Mouse (Mus musculus) kidney, adult 18-20 months (tissue): ENCODE results near the gene Ppm1l.

Experiments
- DNase-seq: peaks from one replicate; pipeline ENCODE4 v3.0.0; 2021

Gene Ppm1l

DNA sequence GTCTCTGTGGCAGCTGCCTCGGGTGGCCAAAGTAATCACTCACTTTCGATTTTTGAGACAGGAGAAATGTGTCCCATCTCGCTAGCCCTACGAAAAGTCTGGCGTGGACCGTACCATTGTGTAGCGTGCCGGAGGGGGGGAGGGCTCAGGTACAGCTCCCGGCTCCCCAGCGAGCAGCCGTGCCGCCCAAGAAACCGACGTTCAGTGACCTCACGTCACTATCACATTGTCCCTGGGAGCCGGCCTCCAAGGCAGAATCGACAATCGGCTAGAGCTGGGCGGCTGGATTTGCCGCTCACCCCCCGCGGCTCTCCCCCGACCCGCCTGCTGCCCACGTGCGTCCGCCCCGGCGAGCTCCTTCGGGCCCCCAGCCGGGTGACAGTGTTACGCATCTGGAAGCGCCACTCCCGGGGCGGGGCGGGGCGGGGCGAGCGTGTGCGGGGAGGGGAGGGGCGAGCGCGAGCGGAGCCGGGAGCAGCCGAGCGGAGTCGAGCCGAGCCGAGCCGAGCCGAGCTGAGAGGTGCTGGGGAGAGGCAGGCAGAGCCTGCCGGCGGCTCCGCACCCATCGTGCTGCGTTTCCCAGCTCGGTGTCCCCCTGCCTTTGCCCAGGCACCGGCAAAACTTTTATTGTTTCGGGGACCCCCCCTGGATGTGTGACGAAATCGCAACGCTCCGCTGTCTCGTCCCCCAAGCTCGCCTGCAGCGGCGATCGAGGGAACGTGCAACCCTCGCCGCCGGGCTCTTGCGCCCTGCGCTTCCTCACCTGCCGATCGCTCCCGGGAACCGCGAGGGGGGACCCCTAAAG, at the start of gene Ppm1l:
TSS of gene Ppm1l (plus strand) at position 471 of the 805 bp plus-strand sequence.
- peak; percentile 94 for DNase-seq

- DNase-seq: no peak
These were observed 44.8 kb upstream of the Ppm1l start for GRCm38 (mm10) chr3:69271812-69272211.

DNA sequence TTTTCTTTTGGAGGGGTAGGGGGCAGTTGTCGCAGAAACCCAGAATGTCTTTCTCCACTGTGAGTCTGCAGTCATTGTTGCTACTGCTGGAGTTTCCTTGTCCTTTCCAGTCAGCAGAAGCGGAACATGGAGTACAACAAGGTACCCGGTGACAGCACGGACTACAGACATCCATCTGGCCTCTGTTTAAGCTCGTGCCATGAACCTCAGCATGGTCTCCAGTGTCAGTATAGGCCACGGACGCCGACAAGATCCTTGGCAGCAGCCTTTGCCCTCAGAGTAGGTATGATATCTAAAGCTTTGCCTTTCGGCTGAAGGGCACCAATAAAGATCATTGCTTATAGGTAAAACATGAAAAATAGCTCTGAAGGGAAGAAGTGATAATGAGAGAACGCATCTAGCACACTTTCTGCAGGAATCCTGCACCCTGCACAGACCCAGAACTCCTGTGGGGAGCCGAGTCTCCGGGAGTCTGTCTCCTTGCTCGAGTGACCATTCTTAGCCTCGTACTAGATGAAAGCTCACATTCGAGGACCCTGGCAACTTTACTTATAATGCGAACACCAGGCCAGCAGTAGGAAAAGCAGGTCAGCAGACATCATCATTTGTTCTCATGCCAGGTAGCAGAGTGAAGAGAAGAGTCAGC, 42.5 kb upstream of the Ppm1l start:
- no peak for DNase-seq

DNA sequence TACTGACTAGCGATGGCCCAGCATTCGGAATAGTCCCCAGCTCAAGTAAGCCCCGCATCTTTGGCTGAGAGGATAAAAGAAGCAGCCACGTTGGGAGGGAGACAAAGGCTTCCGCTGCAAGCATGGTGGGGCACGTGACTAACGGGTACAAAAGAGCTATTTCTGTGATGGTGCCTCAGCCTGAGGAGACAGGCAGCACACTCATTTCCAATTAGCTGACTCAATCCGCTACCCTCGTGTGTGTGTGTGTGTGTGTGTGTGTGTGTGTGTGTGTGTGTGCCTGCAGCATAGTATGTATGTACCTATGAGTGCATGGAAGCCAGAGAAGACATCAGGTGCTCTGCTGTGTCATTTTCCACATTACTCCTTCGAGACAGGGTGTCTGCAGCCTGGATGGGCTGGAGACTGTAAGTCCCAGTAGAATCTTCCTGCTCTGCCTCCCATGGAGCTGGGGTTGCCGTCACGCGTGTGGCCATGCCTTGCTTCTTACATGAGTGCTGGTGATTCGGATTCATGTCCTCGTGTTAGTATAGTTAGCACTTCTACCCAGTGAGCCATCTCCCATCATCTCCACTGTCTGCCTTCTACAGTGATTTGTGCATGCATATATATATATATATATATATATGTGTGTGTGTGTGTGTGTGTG, 41.9 kb upstream of the Ppm1l start:
- no peak for DNase-seq

- DNase-seq: no peak
These were observed 38.0 kb upstream of the Ppm1l start for GRCm38 (mm10) chr3:69278648-69279047.

DNA sequence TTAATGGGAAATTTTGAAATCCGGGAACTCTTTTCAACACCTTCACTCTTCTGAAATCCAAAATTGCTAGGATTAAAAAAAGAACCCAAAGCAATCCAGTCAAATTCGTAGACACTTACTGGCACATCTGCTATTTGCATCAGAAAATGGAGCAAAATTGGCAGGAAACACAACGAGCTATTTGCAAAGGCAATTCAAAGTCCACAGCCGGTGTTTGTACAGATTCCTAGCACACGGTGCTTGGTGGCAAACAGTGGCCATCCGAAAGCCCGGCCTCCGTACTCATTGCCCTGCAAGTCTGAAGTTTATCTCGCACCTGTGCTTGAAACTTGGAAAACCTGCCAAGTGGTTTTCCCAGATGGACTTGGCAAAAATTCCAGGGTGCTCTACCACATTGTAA, 34.3 kb upstream of the Ppm1l start:
- peak; percentile 17 for DNase-seq

DNA sequence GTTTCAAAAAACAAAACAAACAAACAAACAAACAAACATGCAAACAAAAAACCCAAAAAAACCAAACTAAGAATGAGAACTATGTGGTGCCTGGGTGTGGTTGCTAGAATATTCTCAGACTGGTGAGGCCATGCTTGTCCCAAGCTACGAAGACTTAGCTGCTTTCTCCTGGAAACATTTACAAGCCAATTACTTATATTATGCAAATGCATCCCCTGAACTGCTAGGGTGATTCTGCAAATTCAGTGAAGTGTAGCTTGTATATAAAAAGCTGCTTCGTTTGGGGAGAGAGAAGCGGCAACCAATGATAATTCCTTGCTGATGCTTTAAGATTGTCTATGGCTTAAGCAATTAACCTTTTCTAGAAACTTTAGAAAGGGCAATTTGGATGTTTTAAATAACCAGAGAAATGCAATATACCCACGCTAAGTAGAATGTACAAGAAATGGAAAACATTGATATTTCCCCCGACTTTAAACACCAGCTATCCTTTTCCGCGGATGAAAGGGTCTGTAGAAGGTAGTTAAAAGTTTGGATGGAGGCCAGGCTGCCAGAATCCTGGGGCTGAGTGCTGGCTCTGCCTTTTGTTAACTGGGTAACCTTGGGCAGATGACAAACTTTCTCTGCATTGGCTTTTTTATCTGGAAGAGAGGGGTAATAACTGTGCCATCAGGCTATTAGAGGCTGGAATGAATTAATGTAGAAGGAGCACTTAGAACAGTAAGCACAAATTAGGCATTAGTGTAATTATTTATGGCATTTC, 33.4 kb upstream of the Ppm1l start:
- DNase-seq: no peak

- no peak for DNase-seq
These were observed 26.8 kb upstream of the Ppm1l start for GRCm38 (mm10) chr3:69289833-69290232.

GRCm38 (mm10) chr3:69290294-69290693, 26.4 kb upstream of the Ppm1l start:
- peak; percentile 57 for DNase-seq

GRCm38 (mm10) chr3:69290844-69291243, 25.8 kb upstream of the Ppm1l start:
- DNase-seq: no peak

GRCm38 (mm10) chr3:69292628-69293027, 24.0 kb upstream of the Ppm1l start:
- DNase-seq: peak; percentile 26

DNA sequence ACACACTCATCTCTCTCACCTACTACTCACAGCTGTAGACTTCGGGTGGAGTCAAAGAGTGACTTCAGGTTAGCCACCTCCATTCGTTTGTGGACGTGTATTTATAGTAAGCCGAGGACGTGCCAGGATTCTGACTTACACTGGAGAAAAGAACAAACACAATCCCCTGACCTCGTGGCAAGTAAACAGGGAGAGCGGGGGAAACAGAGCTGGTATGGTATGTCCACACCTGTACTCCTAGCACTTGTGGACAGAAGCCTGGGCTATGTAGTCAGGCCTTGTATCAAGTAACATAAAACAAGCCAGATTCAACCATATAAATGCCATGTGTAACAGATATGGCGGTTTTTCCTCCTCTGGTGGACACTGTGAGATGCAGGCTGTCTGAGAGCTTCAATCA, 20.4 kb upstream of the Ppm1l start:
- DNase-seq: no peak

DNA sequence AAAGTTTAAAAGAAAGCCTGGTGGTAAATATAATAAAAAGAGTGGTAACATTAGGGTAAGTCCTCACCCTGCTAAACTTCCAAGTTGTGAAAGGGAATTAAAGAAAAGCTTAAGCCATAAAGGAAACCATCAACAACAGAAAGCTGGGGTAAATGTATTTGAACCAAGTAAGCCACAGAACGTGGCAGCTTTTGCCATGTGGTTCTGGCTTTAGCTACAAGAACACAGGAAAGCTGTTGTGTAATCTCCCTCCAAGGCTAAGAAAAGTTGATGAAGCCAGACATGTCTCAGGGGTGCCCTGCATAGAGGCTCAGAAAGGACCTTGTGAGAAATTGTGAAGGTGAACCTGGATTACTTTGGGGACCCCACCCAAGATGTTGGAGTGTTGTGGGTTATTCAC, 16.5 kb upstream of the Ppm1l start:
- DNase-seq: no peak

GRCm38 (mm10) chr3:69315810-69316390, 761 bp upstream of the Ppm1l start:
- no peak for DNase-seq

DNA sequence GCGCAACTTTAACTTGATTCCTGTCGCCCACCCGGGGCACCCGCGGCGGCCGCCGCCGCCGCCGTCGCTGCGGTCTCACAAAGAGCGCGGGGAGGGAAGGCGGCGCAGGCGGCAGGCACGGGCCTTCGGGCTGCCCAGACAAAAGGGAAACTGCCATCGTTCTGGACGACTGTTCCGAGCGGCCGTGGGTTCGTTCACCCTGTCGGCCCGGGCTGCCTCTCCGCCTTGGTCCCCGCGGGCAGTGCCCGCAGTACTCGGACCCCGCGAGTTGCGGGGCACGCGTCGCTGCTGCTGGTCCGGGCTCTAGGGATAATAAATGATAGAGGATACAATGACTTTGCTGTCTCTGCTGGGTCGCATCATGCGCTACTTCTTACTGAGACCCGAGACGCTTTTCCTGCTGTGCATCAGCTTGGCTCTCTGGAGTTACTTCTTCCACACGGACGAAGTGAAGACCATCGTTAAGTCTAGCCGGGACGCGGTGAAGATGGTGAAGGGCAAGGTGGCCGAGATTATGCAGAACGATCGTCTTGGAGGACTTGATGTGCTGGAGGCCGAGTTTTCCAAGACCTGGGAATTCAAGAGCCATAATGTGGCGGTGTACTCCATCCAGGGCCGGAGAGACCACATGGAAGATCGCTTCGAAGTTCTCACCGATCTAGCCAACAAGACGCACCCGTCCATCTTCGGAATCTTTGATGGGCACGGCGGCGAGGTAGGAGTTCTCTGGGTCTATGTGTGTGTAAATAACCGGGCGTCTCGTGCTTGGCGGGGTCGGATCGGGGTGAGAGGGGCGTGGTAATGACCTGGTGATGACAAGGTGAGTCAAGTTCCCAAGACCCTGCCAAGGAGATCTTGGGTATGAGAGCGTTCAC, 827 bp downstream of the Ppm1l start:
- peak; percentile 47 for DNase-seq

DNA sequence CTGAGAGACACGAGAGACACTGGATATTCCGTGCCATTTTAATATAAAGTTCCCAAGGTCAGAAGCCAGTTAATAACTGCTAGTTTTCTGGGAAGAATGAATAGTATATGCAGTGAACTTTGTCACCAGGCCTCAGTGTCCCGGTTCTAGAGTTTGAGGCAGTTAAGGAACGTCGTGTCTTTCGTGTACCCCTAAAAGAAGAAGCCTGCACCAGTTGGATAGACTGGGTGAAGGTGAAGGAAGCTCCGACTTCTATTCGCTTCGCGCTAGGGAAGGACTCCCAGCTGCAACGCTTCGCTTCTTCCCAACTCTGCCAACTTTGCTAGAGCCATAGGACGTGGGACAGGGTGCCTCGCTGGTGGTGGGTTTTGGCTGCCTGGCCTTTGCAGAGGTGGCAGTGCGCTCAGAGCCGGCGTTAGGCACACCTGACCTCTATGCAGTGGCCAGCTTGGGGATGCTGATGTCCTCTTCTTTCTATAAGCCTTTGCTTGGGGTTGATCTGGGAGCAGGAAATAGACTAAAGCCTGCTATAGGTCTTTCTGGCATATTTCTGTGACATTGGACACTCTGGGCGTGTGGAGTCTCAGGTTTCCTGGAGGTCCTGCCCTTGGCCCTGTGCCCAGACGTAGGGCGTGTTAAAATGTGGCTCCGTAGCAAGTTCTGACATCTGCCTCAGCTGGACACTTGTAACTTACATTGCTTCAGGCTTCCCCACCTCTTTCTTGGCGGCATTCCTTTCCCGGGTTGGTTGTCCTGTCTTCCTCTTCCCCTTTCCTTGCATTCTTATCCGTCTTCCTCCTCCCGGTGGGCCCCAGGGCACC, 1.7 kb downstream of the Ppm1l start:
- DNase-seq: peak; percentile 48

- no peak for DNase-seq
These were observed 2.5 kb downstream of the Ppm1l start for GRCm38 (mm10) chr3:69319061-69319720.

- no peak for DNase-seq
These were observed 7.3 kb downstream of the Ppm1l start for GRCm38 (mm10) chr3:69323982-69324381.

DNA sequence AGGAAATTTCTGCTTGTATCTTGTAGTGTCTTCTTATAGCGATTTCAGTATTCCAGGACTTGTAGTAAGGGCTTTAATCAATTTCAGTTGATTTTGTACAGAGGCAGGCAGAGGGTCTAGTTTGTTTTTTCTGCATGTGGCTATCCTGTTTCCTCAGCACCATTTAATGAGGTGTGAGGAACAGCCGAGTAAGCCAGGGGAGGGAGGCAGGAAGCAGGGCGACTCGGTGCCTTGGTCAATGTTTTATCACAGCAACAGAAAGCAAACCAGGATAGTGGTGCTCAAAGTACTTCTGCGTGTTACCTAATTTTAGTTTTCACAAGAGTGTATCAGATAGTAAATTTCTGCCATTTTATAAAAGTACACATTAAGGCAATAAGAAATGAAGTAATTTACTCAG, 13.2 kb downstream of the Ppm1l start:
- DNase-seq: no peak

- DNase-seq: no peak
These were observed 17.2 kb downstream of the Ppm1l start for GRCm38 (mm10) chr3:69333819-69334218.
